Mouse (Mus musculus) thymus, adult 2 months (tissue): ENCODE measurements around the gene Necap1. TPM values are rescaled to one million over a fixed set of nuclear protein-coding genes. Genes with fewer than 3 reads are reported as not detected.
A peak's percentile ranks its signal among the peaks of the same experiment; 100 is the strongest.

ENCODE experiments used
- DNase-seq: peaks from one replicate; pipeline ENCODE4 v3.0.0; 2021
- H3K27ac ChIP-seq: fragments of 200-500 bp; 2 replicates; pipeline ENCODE4 v1.5.1; 2012; ENCODE audit warnings: low read length, control low read depth; ENCODE audit not compliant: control insufficient read depth, insufficient read depth
- H3K27me3 ChIP-seq: fragments of 200-500 bp; 2 replicates; pipeline ENCODE4 v1.6.1; 2012; ENCODE audit warnings: mild to moderate bottlenecking, low read length, moderate library complexity, mixed read lengths; ENCODE audit not compliant: control insufficient read depth, insufficient read depth
- H3K36me3 ChIP-seq: fragments of 200-500 bp; 2 replicates; pipeline ENCODE4 v1.6.1; 2012; ENCODE audit warnings: mild to moderate bottlenecking, low read length, moderate library complexity; ENCODE audit not compliant: control insufficient read depth, insufficient read depth
- H3K4me1 ChIP-seq: fragments of 200-500 bp; replicated peaks from 2 replicates; pipeline ENCODE4 v1.6.1; 2012; ENCODE audit warnings: low read length; ENCODE audit not compliant: control insufficient read depth, insufficient read depth
- H3K4me3 ChIP-seq: fragments of 200-500 bp; 2 replicates; pipeline ENCODE4 v1.5.1; 2012; ENCODE audit warnings: mild to moderate bottlenecking, low read length, control low read depth, moderate library complexity; ENCODE audit not compliant: control insufficient read depth, insufficient read depth
- CTCF ChIP-seq: fragments of 200-500 bp; IDR thresholded peaks from 2 replicates; pipeline ENCODE4 v1.5.1; 2012; ENCODE audit warnings: mild to moderate bottlenecking, control low read depth, low read length, moderate library complexity, borderline replicate concordance; ENCODE audit not compliant: control insufficient read depth, poor library complexity, insufficient read depth; ENCODE audit errors: extremely low read depth
- POLR2A ChIP-seq: fragments of 200-500 bp; IDR thresholded peaks from 2 replicates; pipeline ENCODE4 v1.6.1; 2012; ENCODE audit warnings: mild to moderate bottlenecking, low read length, control low read depth, moderate library complexity; ENCODE audit not compliant: control insufficient read depth, poor library complexity, insufficient read depth; ENCODE audit errors: extremely low read depth
- WGBS: fragments of 180-500 bp; shearing (Covaris S2); methylation state at CpG from one replicate; pipeline ENCODE4 v1.1.7; 2018; 5-methylcytosine and 5-hydroxymethylcytosine counted together
- polyA plus RNA-seq: library from polyadenylated mRNA; depleted of rRNA; stranded (reverse); fragments of >200 nt; gene quantifications from 2 replicates; pipeline ENCODE4 v1.2.3, GENCODE M21; 2012

Necap1 gene
- polyA plus RNA-seq, 1 experiment, result 19.5 TPM

DNA sequence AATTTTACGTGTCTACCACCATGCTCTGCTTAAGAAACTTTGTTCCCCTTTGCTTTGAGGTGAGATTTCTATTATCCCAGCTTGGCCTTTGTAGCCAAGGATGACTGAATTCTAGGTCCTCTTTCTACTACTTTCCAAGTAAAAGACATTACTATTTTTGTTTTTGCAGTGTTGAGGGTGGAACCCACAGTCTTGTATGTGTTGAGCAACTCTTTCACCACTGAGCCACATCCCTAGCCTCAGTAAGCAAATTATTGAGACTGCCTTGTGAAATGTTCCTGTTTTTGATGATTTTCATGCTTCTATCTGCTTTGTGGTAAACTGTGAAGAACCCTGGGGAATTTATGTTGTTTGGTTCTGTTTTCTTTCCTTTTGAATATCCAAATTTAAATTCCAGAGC lies 11.4 kb upstream of the Necap1 start:
- H3K4me1 ChIP-seq, result no peaks in the 10 kb centered on the region
- TF ChIP-seq CTCF, result no peak
- no peak for TF ChIP-seq POLR2A
- 90% methylated on average over 1 of the region's 1 CpGs for WGBS

DNA sequence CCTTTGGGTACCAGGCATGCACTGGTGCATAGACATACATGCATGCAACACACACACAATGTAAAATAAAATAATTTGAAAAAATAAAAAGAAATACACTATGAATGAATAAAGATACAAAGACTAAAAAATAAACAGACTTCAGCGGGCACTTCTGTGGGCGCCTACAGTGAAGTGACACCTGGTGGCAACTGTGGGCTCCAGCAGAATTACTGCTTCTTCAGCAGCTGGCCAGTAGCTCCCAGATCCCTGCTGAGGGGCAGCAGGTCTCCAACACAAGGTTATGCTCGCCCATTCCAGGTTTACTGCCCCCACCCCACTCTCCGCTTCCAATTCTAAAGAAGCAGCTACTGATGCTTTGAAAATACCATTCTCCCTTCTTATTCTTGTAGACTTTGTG lies 6.4 kb upstream of the Necap1 start:
- Histone ChIP-seq H3K36me3 (no peaks in the 10 kb centered on the region), H3K4me1 (no peaks in the 10 kb centered on the region), H3K4me3 (no peak overlapping the region), H3K27me3 (no peaks in the 10 kb centered on the region), H3K27ac (no peak overlapping the region)
- 60% methylated on average over 4 of the region's 4 CpGs for WGBS
- TF ChIP-seq POLR2A (no peak), CTCF (no peak)
- DNase-seq, result no peak

More for the DNA sequence above, 11.4 kb upstream of the Necap1 start:
- H3K4me3 ChIP-seq, result no peak overlapping the region
- H3K36me3 ChIP-seq, result no peaks in the 10 kb centered on the region
- no peak overlapping the region for H3K27ac ChIP-seq
- no peaks in the 10 kb centered on the region for H3K27me3 ChIP-seq
- no peak for DNase-seq

DNA sequence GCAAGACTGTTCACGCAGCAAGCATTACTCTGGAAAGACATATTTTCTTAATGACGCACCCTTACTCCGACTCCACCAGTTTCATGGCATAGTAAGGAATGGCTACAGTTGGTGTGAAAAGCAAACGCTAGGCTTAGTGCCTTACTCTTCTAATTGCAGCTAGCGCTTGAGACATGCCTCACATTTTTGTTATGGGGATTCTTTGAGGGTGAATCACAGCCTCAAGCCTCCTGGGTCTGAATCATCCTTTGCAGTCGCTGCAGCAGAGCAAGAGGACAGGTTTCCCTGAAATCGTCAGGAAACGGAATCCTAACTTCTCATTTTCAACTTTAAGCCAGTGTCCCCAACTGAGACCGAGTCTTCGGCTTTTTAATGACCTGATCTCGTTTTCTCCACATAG lies 4.4 kb upstream of the Necap1 start:
- no peaks in the 10 kb centered on the region for H3K27me3 ChIP-seq
- H3K4me3 ChIP-seq, result no peak overlapping the region
- no peaks in the 10 kb centered on the region for H3K4me1 ChIP-seq
- H3K36me3 ChIP-seq, result no peaks in the 10 kb centered on the region
- no peak for DNase-seq
- TF ChIP-seq POLR2A (no peak), CTCF (no peak)
- H3K27ac ChIP-seq, result no peak overlapping the region
- 92% methylated on average over 11 of the region's 11 CpGs for WGBS

DNA sequence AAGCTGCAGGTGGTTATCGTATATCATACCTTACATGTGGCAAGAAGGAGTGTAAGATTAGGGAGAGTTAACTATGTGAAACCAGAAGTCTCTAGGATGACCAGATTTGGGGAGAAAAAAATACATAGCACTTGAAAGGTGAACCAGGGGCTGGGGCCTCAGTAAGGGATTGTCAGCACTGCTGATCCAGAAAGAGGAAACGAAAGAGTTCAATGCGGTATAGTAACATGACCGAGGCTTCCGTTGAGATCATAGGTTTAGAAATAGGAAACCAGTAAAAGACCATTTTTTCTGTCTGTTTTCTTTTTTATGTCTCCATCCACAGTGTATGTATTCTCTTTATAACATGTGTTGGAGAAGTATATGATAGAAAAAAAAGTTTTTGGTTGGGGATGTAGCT lies 1.5 kb upstream of the Necap1 start:
- Histone ChIP-seq H3K4me3 (no peak overlapping the region), H3K27me3 (no peaks in the 10 kb centered on the region), H3K4me1 (no peaks in the 10 kb centered on the region), H3K36me3 (no peaks in the 10 kb centered on the region), H3K27ac (no peak overlapping the region)
- peak; percentile 9 for DNase-seq
- WGBS, result 20% methylated on average over 5 of the region's 5 CpGs
- TF ChIP-seq POLR2A (no peak), CTCF (no peak)

DNA sequence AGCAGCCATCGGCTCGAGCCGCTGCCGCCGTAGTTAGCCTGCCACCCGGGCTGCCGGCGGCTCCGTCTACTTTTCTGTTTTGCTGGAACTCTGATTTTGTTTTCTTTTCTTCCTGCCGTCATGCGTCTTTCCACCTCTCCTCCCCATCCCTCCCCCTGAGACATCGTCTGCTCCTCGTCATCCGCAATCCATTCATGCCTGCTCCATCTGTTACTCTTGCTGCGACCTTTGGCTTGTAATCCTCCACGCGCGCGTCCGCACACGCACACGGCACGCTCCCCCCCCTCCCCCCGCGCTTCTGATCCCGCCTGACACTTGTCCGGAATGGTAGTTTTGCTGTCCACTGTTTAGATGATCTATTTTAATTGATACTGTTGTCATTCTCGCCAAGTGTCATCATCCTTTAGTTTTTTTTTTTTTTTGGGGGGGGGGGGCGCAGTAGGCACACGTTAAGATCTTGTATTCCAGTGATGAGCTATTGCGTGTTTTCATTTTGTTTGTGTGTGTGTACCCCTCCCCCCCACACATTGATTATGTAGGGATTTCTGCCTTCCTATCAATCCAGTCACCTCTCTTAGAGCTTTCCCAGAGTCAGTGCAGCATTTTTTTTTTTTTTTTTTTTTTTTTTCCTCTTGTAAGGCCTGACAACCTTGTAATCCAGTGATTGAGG lies 581 bp downstream of the Necap1 start:
- no peak for TF ChIP-seq CTCF
- TF ChIP-seq POLR2A, result no peak
- no peaks in the 10 kb centered on the region for H3K27me3 ChIP-seq
- H3K36me3 ChIP-seq, result no peaks in the 10 kb centered on the region; the same call in 1 of the 2 replicates
- no peaks in the 10 kb centered on the region for H3K4me1 ChIP-seq
- peak overlapping the region; percentile 81 for H3K4me3 ChIP-seq
- H3K27ac ChIP-seq, result no peak overlapping the region
- under 1% methylated on average over 31 of the region's 31 CpGs for WGBS
- DNase-seq, result no peak

DNA sequence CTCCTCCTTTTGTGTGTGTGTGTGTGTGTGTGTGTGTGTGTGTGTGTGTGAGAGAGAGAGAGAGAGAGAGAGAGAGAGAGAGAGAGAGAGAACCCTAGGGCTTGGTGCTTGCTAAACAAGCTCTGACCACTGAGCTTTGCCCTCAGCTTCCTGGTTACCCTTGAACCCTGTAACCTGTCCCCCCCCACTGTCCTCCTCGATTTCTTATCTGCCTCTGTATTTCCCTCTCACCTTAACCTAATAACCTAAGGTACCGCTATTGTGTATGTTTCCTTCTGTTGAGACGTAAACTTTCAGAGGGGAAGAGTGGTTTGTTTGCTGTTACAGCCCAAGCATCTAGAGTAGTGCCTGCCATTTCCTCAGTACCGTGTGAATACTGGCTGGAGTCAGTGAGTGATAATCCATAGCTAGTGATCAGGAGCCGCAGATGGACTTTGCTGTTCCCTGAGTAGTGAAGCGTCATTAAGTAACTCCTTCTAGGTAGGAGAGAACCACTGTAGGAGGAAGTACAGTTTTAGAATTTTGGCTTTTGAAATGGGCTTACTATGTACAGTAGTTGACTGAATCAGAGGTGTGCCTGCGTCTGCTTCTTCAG lies 5.0 kb downstream of the Necap1 start:
- no peak for TF ChIP-seq POLR2A
- no peak for TF ChIP-seq CTCF
- no peaks in the 10 kb centered on the region for H3K4me1 ChIP-seq
- no peak overlapping the region for H3K4me3 ChIP-seq
- 94% methylated on average over 7 of the region's 7 CpGs for WGBS
- H3K27ac ChIP-seq, result no peak overlapping the region
- H3K27me3 ChIP-seq, result no peaks in the 10 kb centered on the region
- peaks cover 41% of the 10 kb centered on the region for H3K36me3 ChIP-seq
- DNase-seq, result no peak
